Mouse (Mus musculus) stomach, embryonic 15.5 days (tissue): ENCODE results near the gene Psma5. TPM values are rescaled to one million over a fixed set of nuclear protein-coding genes. Genes with fewer than 3 reads are reported as not detected.

Experiments used
- ATAC-seq: fragments of 200-750 bp; cut with Nextera tagmentation; 2 replicates; pipeline ENCODE4 v1.8.0; 2017; ENCODE audit warnings: low read depth, moderate number of reproducible peaks, moderate TSS enrichment; ENCODE audit not compliant: insufficient read depth, low FRiP score
- H3K27ac ChIP-seq: fragments of 300-500 bp; sonication (generic); 2 replicates; pipeline ENCODE4 v1.5.1; 2015; ENCODE audit warnings: mild to moderate bottlenecking, inconsistent platforms
- H3K27me3 ChIP-seq: fragments of 300-500 bp; sonication (generic); replicated peaks from 2 replicates; pipeline ENCODE4 v1.6.1; 2015; ENCODE audit warnings: inconsistent platforms
- H3K36me3 ChIP-seq: fragments of 300-500 bp; sonication (generic); 2 replicates; pipeline ENCODE4 v1.6.1; 2015; ENCODE audit warnings: inconsistent platforms
- H3K4me1 ChIP-seq: fragments of 300-500 bp; sonication (generic); 2 replicates; pipeline ENCODE4 v1.6.1; 2015; ENCODE audit warnings: inconsistent platforms
- H3K4me2 ChIP-seq: fragments of 300-500 bp; sonication (generic); 2 replicates; pipeline ENCODE4 v1.6.1; 2015; ENCODE audit warnings: mild to moderate bottlenecking, inconsistent platforms
- H3K4me3 ChIP-seq: fragments of 300-500 bp; sonication (generic); replicated peaks from 2 replicates; pipeline ENCODE4 v1.5.1; 2015; ENCODE audit warnings: inconsistent platforms
- H3K9ac ChIP-seq: fragments of 300-500 bp; sonication (generic); 2 replicates; pipeline ENCODE4 v1.6.1; 2015; ENCODE audit warnings: inconsistent platforms
- H3K9me3 ChIP-seq: fragments of 300-500 bp; sonication (generic); 2 replicates; pipeline ENCODE4 v1.6.1; 2016; ENCODE audit warnings: inconsistent platforms
- WGBS: fragments of 180-500 bp; shearing (Covaris S2); methylation state at CpG from one replicate; pipeline ENCODE4 v1.1.7; 2015; 5-methylcytosine and 5-hydroxymethylcytosine counted together
- polyA plus RNA-seq: library from polyadenylated mRNA; unstranded; fragments of >200 nt; fragmentation: Nextera tagmentation; extraction: Ambion mirVana; gene quantifications from 2 replicates; pipeline ENCODE4 v1.2.1, GENCODE M21; 2015

Gene Psma5
- 254 and 273 TPM in 2 replicates for polyA plus RNA-seq

- Histone ChIP-seq H3K4me2 (peak within 1 kb of the TSS; percentile 75), H3K4me3 (peak within 1 kb of the TSS; percentile 96), H3K9ac (peak within 1 kb of the TSS; percentile 92), H3K36me3 (no peaks in the 10 kb centered on the region), H3K4me1 (peaks cover 8% of the 10 kb centered on the region; the same call in 1 of the 2 replicates), H3K27me3 (no peaks in the 10 kb centered on the region), H3K9me3 (no peaks in the 10 kb centered on the region), H3K27ac (peak within 1 kb of the TSS; percentile 42)
- peak; percentile 99 for ATAC-seq
- under 1% methylated on average over 79 of the region's 79 CpGs for WGBS
Observed at GRCm38 (mm10) chr3:108256719-108257637, at the start of gene Psma5. TSS of gene Psma5 (plus strand) at chr3:108256926.

GRCm38 (mm10) chr3:108209001-108209400 lies 47.7 kb upstream of the Psma5 start:
- Histone ChIP-seq H3K9ac (peak overlapping the region; percentile 71; the same call in 1 of the 2 replicates), H3K4me2 (peak overlapping the region; percentile 79), H3K27me3 (no peaks in the 10 kb centered on the region), H3K27ac (no peak overlapping the region), H3K4me1 (peaks cover 26% of the 10 kb centered on the region), H3K36me3 (peaks cover 12% of the 10 kb centered on the region; the same call in 1 of the 2 replicates), H3K9me3 (no peaks in the 10 kb centered on the region), H3K4me3 (peak overlapping the region; percentile 66)
- 66% methylated on average over 3 of the region's 3 CpGs for WGBS
- no peak for ATAC-seq

- no peaks in the 10 kb centered on the region for H3K27me3 ChIP-seq
- H3K9ac ChIP-seq, result peak overlapping the region; percentile 71; the same call in 1 of the 2 replicates
- peaks cover 26% of the 10 kb centered on the region for H3K4me1 ChIP-seq
- no peak overlapping the region for H3K27ac ChIP-seq
- WGBS, result 5% methylated on average over 8 of the region's 8 CpGs
- H3K9me3 ChIP-seq, result no peaks in the 10 kb centered on the region
- H3K4me3 ChIP-seq, result peak overlapping the region; percentile 66
- no peak for ATAC-seq
- peaks cover 12% of the 10 kb centered on the region; the same call in 1 of the 2 replicates for H3K36me3 ChIP-seq
- peak overlapping the region; percentile 79 for H3K4me2 ChIP-seq
Observed at GRCm38 (mm10) chr3:108209536-108209935, 47.2 kb upstream of the Psma5 start.

- no peaks in the 10 kb centered on the region for H3K9me3 ChIP-seq
- peak overlapping the region; percentile 93 for H3K27ac ChIP-seq
- under 1% methylated on average over 66 of the region's 72 CpGs for WGBS
- peak overlapping the region; percentile 66 for H3K4me3 ChIP-seq
- H3K27me3 ChIP-seq, result no peaks in the 10 kb centered on the region
- peak overlapping the region; percentile 96 for H3K4me2 ChIP-seq
- ATAC-seq, result peak; percentile 90
- H3K9ac ChIP-seq, result peak overlapping the region; percentile 71
- H3K36me3 ChIP-seq, result peaks cover 7% of the 10 kb centered on the region; the same call in 1 of the 2 replicates
- H3K4me1 ChIP-seq, result peaks cover 26% of the 10 kb centered on the region
Observed at GRCm38 (mm10) chr3:108209946-108210770, 46.6 kb upstream of the Psma5 start.

GRCm38 (mm10) chr3:108210771-108211139 lies 46.0 kb upstream of the Psma5 start, which contains the start of gene Atxn7l2:
TSS of gene Atxn7l2 (minus strand) at chr3:108210934.
- peaks cover 2% of the 10 kb centered on the region; the same call in 1 of the 2 replicates for H3K36me3 ChIP-seq
- no peaks in the 10 kb centered on the region for H3K27me3 ChIP-seq
- H3K9ac ChIP-seq, result peak within 1 kb of the TSS; percentile 71
- H3K4me3 ChIP-seq, result peak within 1 kb of the TSS; percentile 66
- ATAC-seq, result peak; percentile 67
- H3K9me3 ChIP-seq, result no peaks in the 10 kb centered on the region
- H3K27ac ChIP-seq, result peak within 1 kb of the TSS; percentile 93
- peak within 1 kb of the TSS; percentile 96 for H3K4me2 ChIP-seq
- under 1% methylated on average over 14 of the region's 14 CpGs for WGBS
- peaks cover 26% of the 10 kb centered on the region for H3K4me1 ChIP-seq

GRCm38 (mm10) chr3:108211845-108212244 lies 44.9 kb upstream of the Psma5 start:
- Histone ChIP-seq H3K4me2 (no peak overlapping the region), H3K4me3 (no peak overlapping the region), H3K9ac (no peak overlapping the region), H3K27me3 (no peaks in the 10 kb centered on the region), H3K27ac (no peak overlapping the region), H3K36me3 (no peaks in the 10 kb centered on the region), H3K9me3 (no peaks in the 10 kb centered on the region), H3K4me1 (peaks cover 19% of the 10 kb centered on the region)
- WGBS, result 83% methylated on average over 6 of the region's 6 CpGs
- ATAC-seq, result no peak

- ATAC-seq, result no peak
- Histone ChIP-seq H3K4me3 (no peak overlapping the region), H3K27me3 (no peaks in the 10 kb centered on the region), H3K27ac (no peak overlapping the region), H3K4me1 (peaks cover 14% of the 10 kb centered on the region), H3K9me3 (no peaks in the 10 kb centered on the region), H3K4me2 (no peak overlapping the region), H3K9ac (no peak overlapping the region), H3K36me3 (no peaks in the 10 kb centered on the region)
- 76% methylated on average over 8 of the region's 8 CpGs for WGBS
Observed at GRCm38 (mm10) chr3:108212406-108212805, 44.3 kb upstream of the Psma5 start.

GRCm38 (mm10) chr3:108214734-108215133 lies 42.0 kb upstream of the Psma5 start:
- H3K4me3 ChIP-seq, result no peak overlapping the region
- ATAC-seq, result no peak
- no peak overlapping the region for H3K4me2 ChIP-seq
- H3K9me3 ChIP-seq, result no peaks in the 10 kb centered on the region
- no peaks in the 10 kb centered on the region for H3K27me3 ChIP-seq
- no peaks in the 10 kb centered on the region for H3K36me3 ChIP-seq
- H3K9ac ChIP-seq, result no peak overlapping the region
- H3K4me1 ChIP-seq, result peaks cover 3% of the 10 kb centered on the region; the same call in 1 of the 2 replicates
- H3K27ac ChIP-seq, result no peak overlapping the region
- 11% methylated on average over 5 of the region's 5 CpGs for WGBS

GRCm38 (mm10) chr3:108220661-108221060 lies 36.1 kb upstream of the Psma5 start:
- Histone ChIP-seq H3K9ac (no peak overlapping the region), H3K36me3 (no peaks in the 10 kb centered on the region), H3K4me2 (no peak overlapping the region), H3K9me3 (no peaks in the 10 kb centered on the region), H3K27me3 (peaks cover 24% of the 10 kb centered on the region), H3K27ac (no peak overlapping the region), H3K4me1 (no peaks in the 10 kb centered on the region), H3K4me3 (no peak overlapping the region)
- ATAC-seq, result no peak
- 75% methylated on average over 3 of the region's 3 CpGs for WGBS

- Histone ChIP-seq H3K36me3 (no peaks in the 10 kb centered on the region), H3K27me3 (peaks cover 43% of the 10 kb centered on the region), H3K4me1 (peaks cover 10% of the 10 kb centered on the region; the same call in 1 of the 2 replicates), H3K9me3 (no peaks in the 10 kb centered on the region), H3K4me3 (peak overlapping the region; percentile 42), H3K4me2 (peak overlapping the region; percentile 74), H3K27ac (no peak overlapping the region), H3K9ac (no peak overlapping the region)
- peak; percentile 7; the same call in 1 of the 2 replicates for ATAC-seq
- 3% methylated on average over 65 of the region's 67 CpGs for WGBS
Observed at GRCm38 (mm10) chr3:108225711-108226557, 30.8 kb upstream of the Psma5 start.
